Mouse (Mus musculus): ENCODE data around the gene Rbm7. TPM values are rescaled to one million over a fixed set of nuclear protein-coding genes. Genes with fewer than 3 reads are reported as not detected.

Rbm7 gene
- polyA plus RNA-seq, 1 experiment from 2014 or later, result 54.0 TPM

DNA sequence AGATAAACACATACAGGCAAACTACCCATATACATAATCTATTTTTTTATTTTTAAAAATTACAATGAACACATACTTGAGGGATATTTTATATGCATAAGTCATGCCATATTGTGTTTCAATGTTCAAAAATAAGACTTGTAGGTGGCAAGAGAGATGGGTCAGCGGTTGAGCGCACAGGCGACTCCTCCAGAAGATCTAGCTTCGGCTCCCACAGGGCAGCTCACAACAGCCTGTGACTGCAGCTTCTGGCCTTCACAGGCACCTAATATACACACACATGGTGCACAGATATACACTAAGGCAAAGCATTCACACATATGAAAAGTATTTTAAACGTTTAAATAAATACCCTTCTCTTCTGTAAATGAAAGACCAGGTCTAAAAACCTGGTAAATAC is 35.7 kb downstream of the Rbm7 start:
- 83% methylated on average over 5 of the region's 5 CpGs for WGBS (ENCODE audit: insufficient replicate concordance)
- Histone ChIP-seq H3K4me2 (no peak overlapping the region), H3K4me3 (replicated peaks) (no peak overlapping the region), H3K27me3 (no peaks in the 10 kb centered on the region), H3K4me1 (replicated peaks) (no peaks in the 10 kb centered on the region), H3K27ac (replicated peaks) (no peak overlapping the region), H3K36me3 (replicated peaks) (no peaks in the 10 kb centered on the region), H3K9ac (no peak overlapping the region), H3K9me3 (replicated peaks) (no peaks in the 10 kb centered on the region)
- no peak for ATAC-seq (ENCODE audit: insufficient read depth)

DNA sequence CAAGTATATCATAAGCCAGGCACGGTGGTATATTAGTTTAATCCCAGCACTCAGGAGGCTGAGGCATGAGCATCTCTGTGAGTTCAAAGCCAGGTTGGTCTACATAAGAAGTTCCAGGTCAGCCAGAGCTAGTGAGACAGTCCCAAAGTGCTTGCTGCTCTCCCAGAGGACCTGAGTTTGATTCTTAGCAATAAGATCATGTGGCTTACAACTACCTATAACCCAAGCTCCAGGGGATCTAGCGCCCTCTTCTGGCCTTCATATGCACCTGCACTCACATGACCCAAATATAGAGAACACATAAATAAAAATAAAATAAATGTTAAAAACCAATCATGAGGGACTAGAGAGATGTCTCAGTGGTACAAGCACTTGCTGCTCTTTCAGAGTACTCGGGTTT is 36.2 kb downstream of the Rbm7 start:
- H3K36me3 ChIP-seq (replicated peaks), result no peaks in the 10 kb centered on the region
- ATAC-seq (ENCODE audit: insufficient read depth), result no peak

GRCm38 (mm10) chr9:48455961-48456360 is 39.1 kb downstream of the Rbm7 start:
- H3K9me3 ChIP-seq (replicated peaks), result no peaks in the 10 kb centered on the region
- WGBS (ENCODE audit: insufficient replicate concordance), result 74% methylated on average over 3 of the region's 3 CpGs
- ATAC-seq (ENCODE audit: insufficient read depth), result no peak
- no peak overlapping the region for H3K4me2 ChIP-seq
- no peaks in the 10 kb centered on the region for H3K4me1 ChIP-seq (replicated peaks)
- no peak overlapping the region for H3K9ac ChIP-seq
- H3K4me3 ChIP-seq (replicated peaks), result no peak overlapping the region
- H3K27me3 ChIP-seq, result no peaks in the 10 kb centered on the region
- H3K27ac ChIP-seq (replicated peaks), result no peak overlapping the region
- H3K36me3 ChIP-seq (replicated peaks), result no peaks in the 10 kb centered on the region

More for the DNA sequence above, 36.2 kb downstream of the Rbm7 start:
- Histone ChIP-seq H3K4me3 (replicated peaks) (no peak overlapping the region), H3K9me3 (replicated peaks) (no peaks in the 10 kb centered on the region), H3K9ac (no peak overlapping the region), H3K4me2 (no peak overlapping the region), H3K27ac (replicated peaks) (no peak overlapping the region), H3K27me3 (no peaks in the 10 kb centered on the region), H3K4me1 (replicated peaks) (no peaks in the 10 kb centered on the region)
- WGBS (ENCODE audit: insufficient replicate concordance), result 59% methylated on average over 3 of the region's 3 CpGs

DNA sequence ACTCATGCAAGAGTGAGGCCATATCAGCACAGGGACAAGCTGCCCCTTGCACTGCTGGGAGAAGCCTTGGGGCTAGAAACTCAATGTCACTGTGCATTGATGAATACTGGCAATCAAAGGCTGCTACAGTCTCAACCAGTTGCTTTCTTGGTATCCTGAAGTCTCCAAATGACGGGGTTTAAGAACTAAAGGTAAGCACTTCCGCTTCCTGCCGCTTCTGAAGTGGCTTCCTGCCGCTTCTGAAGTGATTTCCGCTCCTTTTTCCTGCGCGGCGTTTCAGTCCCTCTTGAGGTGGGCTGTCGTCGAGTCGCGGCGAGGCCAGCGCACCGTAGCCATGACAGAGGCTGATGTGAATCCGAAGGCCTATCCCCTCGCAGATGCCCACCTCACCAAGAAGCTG is 45.0 kb downstream of the Rbm7 start:
- Histone ChIP-seq H3K9ac (no peak overlapping the region), H3K27me3 (no peaks in the 10 kb centered on the region)
- 76% methylated on average over 17 of the region's 17 CpGs for WGBS (ENCODE audit: insufficient replicate concordance)

DNA sequence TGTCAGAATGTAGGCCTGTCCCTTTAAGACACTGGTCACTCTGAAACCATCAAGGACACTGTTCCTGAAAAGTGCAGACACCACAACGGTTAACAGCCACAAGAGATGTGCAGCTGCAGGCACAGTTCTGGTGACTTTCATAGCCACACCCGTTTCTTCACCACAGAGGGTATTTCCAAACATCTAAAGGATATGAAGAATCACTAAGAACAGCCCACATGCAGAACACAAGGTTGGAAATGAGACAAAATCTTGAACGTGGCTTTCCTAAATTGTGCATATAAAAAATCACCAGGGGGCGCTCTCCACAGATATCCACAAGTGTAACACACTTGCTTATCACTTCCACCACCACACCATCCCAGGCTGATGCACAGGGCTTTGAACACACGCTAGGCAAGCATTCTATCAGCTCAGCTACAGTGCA is 47.3 kb downstream of the Rbm7 start:
- 20% methylated on average over 5 of the region's 5 CpGs for WGBS (ENCODE audit: insufficient replicate concordance)
- no peaks in the 10 kb centered on the region for H3K9me3 ChIP-seq (replicated peaks)

More for the DNA sequence above, 45.0 kb downstream of the Rbm7 start:
- H3K27ac ChIP-seq (replicated peaks), result no peak overlapping the region
- no peak overlapping the region for H3K4me2 ChIP-seq
- no peak overlapping the region for H3K4me3 ChIP-seq (replicated peaks)
- H3K4me1 ChIP-seq (replicated peaks), result 0 out of 2 replicates have a peak, but pooled peaks cover 4% of the 10 kb centered on the region
- no peak for ATAC-seq (ENCODE audit: insufficient read depth)
- no peaks in the 10 kb centered on the region for H3K9me3 ChIP-seq (replicated peaks)
- H3K36me3 ChIP-seq (replicated peaks), result no peaks in the 10 kb centered on the region

GRCm38 (mm10) chr9:48444821-48445220 is 50.3 kb downstream of the Rbm7 start:
- Histone ChIP-seq H3K4me2 (no peak overlapping the region), H3K27ac (replicated peaks) (no peak overlapping the region), H3K9ac (no peak overlapping the region), H3K9me3 (replicated peaks) (no peaks in the 10 kb centered on the region), H3K4me3 (replicated peaks) (no peak overlapping the region), H3K27me3 (no peaks in the 10 kb centered on the region), H3K36me3 (replicated peaks) (no peaks in the 10 kb centered on the region), H3K4me1 (replicated peaks) (0 out of 2 replicates have a peak, but pooled peaks cover 4% of the 10 kb centered on the region)
- WGBS (ENCODE audit: insufficient replicate concordance), result 60% methylated on average over 2 of the region's 2 CpGs
- ATAC-seq (ENCODE audit: insufficient read depth), result no peak

More for the DNA sequence above, 47.3 kb downstream of the Rbm7 start:
- Histone ChIP-seq H3K36me3 (replicated peaks) (no peaks in the 10 kb centered on the region), H3K9ac (no peak overlapping the region), H3K27ac (replicated peaks) (no peak overlapping the region), H3K4me1 (replicated peaks) (0 out of 2 replicates have a peak, but pooled peaks cover 4% of the 10 kb centered on the region), H3K27me3 (no peaks in the 10 kb centered on the region), H3K4me2 (no peak overlapping the region), H3K4me3 (replicated peaks) (no peak overlapping the region)
- ATAC-seq (ENCODE audit: insufficient read depth), result no peak

- Histone ChIP-seq H3K4me2 (no peak overlapping the region), H3K4me1 (replicated peaks) (0 out of 2 replicates have a peak, but pooled peaks cover 4% of the 10 kb centered on the region), H3K27ac (replicated peaks) (no peak overlapping the region), H3K36me3 (replicated peaks) (no peaks in the 10 kb centered on the region), H3K9me3 (replicated peaks) (no peaks in the 10 kb centered on the region), H3K9ac (no peak overlapping the region), H3K4me3 (replicated peaks) (no peak overlapping the region), H3K27me3 (no peaks in the 10 kb centered on the region)
- ATAC-seq (ENCODE audit: insufficient read depth), result no peak
- 36% methylated on average over 1 of the region's 1 CpGs for WGBS (ENCODE audit: insufficient replicate concordance)
Measured at GRCm38 (mm10) chr9:48443873-48444272, 51.2 kb downstream of the Rbm7 start.

Small RNAs within 50 kb of the gene (microRNA-seq; reads per million reads assigned to microRNA genes)
- not detected for gene Gm23653

Other genes starting within 250 kb of the Rbm7 start
- 132 and 133 TPM in 2 replicates for gene Nxpe2, start 141.8 kb downstream of the Rbm7 start, polyA plus RNA-seq (2015; fragmentation: Nextera tagmentation; extraction: Ambion mirVana)
- gene Rexo2, start 14.7 kb downstream of the Rbm7 start, polyA plus RNA-seq (2015; fragmentation: Nextera tagmentation; extraction: Ambion mirVana), result 84.1 and 90.9 TPM in 2 replicates
- gene Gm5617, start 143 bp upstream of the Rbm7 start, polyA plus RNA-seq (2015; fragmentation: Nextera tagmentation; extraction: Ambion mirVana), result 14.4 and 17.3 TPM in 2 replicates
- 0.18 and 0.28 TPM in 2 replicates for gene Nnmt, start 109.9 kb upstream of the Rbm7 start, polyA plus RNA-seq (2015; fragmentation: Nextera tagmentation; extraction: Ambion mirVana)